Mouse (Mus musculus) gastrocnemius, adult 18-20 months (tissue): ENCODE data around the gene Slc8a3. TPM values are rescaled to one million over a fixed set of nuclear protein-coding genes. Genes with fewer than 3 reads are reported as not detected.

Source experiments
- DNase-seq: peaks from one replicate; pipeline ENCODE4 v3.0.0; 2021; ENCODE audit warnings: low spot score
- total RNA-seq, 2 experiments: library from RNA; stranded (reverse); gene quantifications; 2 replicates each; pipeline ENCODE4 v1.2.3; 2021

Slc8a3 gene
- total RNA-seq, 2 experiments from 2014 or later, result 41.3 to 52.3 TPM

DNA sequence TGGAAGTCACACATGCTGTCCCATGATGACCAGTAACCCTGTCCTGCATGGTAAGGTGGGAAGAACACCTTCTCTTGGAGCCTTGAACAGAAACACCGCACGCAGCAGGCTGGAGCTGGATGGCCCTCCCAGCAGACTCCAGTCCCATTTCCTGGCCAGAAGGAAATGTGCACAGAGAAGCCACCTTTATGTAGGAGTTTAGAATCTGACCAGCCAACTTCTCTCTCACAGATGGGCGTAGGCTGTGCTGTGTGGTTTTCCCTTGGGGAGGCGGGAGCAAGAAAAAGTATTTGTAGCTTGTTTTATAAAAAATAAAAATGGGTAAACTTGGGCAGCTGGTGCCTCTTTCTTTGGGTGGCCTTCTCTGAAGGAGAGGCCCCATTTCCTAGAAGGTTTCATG lies 146.9 kb downstream of the Slc8a3 start:
- no peak for DNase-seq

DNA sequence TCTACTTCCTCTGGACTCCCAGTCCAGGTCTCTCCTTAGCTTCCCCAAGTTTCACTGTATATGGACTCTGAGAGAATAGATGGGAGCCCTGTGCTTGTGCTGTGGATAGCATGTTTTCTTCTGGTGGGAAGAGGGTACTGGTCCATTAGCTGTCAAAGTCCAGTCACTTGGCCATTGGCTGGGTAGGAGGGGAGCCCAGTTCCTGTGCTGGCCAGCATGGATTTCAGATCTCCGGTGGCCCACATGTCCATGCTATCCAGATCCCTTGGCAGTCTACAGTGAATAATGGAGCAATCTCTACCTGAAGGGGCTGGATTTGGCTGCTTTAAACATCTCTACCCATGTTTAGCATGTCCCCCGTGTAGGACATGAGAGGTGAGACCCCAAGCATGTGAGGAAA lies 148.0 kb downstream of the Slc8a3 start:
- no peak for DNase-seq

GRCm38 (mm10) chr12:81182073-81182472 lies 150.9 kb downstream of the Slc8a3 start:
- DNase-seq, result peak; percentile 39

GRCm38 (mm10) chr12:81175252-81175651 lies 157.7 kb downstream of the Slc8a3 start:
- no peak for DNase-seq

DNA sequence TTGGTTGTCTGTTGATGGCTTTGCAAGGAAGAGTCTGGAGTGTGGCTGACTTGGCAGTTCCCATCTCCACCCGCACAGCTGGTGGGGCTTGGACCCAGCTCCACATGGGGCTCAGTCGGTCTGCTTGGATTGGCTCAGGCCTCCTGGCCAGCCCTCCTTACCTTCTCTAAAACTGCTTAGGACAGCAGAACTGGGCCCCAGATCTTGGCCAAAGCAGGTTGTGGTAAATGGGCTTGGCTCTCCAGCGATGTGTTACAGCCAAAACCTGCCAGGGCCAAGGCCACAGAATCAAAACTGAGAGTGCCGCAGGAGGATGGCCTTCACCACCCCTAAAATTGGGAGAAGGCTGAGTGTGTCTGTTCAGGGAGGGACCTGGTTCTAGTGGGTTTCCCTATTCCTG lies 159.1 kb downstream of the Slc8a3 start:
- no peak for DNase-seq

- DNase-seq, result no peak
Measured at GRCm38 (mm10) chr12:81173011-81173410, 160.0 kb downstream of the Slc8a3 start.

- DNase-seq, result no peak
Measured at GRCm38 (mm10) chr12:81170076-81170475, 162.9 kb downstream of the Slc8a3 start.

- DNase-seq, result no peak
Measured at GRCm38 (mm10) chr12:81168494-81168893, 164.5 kb downstream of the Slc8a3 start.

GRCm38 (mm10) chr12:81168031-81168430 lies 164.9 kb downstream of the Slc8a3 start:
- DNase-seq, result no peak

DNA sequence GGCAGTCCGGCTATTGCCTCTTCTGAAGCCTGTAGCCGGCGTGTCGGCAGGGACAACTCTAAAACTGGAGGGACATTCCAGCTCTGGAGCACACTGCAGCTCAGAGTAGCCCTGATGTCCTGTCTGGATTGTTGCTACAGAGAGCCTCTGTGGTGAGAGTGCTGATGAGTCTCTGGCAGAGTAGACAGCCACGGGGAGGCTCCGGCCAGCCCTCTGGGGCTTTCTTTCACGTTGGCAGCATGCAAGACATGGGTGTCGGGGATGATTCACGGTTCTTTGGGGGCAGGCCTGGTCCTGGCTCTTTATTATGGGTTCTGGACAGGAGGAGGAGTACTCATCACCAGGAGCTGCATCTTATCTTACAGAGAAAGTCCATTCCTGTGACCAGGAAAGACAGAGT lies 165.8 kb downstream of the Slc8a3 start:
- DNase-seq, result no peak

- no peak for DNase-seq
Measured at GRCm38 (mm10) chr12:81166615-81167014, 166.4 kb downstream of the Slc8a3 start.

DNA sequence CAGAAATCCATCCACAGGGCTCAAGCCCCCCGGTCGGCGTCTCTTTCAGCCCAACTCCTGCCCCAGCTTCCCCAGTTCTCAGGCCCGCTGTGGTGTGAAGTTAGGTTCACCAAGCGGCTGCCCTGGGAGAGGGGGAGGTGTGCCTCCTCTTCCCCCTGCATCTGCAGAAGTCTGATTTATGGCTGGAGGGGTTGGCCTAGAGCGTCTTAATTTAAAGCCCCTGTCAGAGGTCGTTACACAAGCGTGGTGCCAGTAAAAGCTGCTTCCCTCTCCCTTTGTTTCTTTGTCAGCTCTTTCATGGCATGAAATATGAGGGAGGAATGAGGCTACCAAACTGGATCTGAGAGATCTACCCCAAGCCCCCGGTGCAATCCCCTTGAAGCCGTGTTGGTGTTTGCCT lies 166.9 kb downstream of the Slc8a3 start:
- no peak for DNase-seq

GRCm38 (mm10) chr12:81163566-81163965 lies 169.4 kb downstream of the Slc8a3 start:
- DNase-seq, result no peak

DNA sequence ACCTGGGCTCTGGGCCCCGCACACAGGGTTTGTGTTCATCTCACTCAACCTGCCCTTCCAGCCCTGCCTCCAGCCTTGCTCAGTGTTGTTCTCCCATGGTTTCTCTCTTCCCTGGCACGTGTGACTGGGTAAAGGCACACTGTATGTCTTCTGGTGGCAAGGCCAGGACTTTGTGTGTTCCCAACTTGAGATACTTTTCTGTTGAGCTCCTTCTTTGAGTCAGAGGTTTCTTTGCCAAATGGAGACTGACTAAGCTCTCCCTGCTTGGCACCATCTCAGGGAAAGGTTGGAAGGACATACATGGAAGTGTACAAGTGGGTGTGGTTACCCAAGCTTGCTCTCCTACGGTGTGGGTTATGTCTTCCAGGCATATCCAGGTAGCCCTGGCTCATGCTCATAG lies 169.8 kb downstream of the Slc8a3 start:
- DNase-seq, result peak; percentile 9

- no peak for DNase-seq
Measured at GRCm38 (mm10) chr12:81161282-81161681, 171.7 kb downstream of the Slc8a3 start.

DNA sequence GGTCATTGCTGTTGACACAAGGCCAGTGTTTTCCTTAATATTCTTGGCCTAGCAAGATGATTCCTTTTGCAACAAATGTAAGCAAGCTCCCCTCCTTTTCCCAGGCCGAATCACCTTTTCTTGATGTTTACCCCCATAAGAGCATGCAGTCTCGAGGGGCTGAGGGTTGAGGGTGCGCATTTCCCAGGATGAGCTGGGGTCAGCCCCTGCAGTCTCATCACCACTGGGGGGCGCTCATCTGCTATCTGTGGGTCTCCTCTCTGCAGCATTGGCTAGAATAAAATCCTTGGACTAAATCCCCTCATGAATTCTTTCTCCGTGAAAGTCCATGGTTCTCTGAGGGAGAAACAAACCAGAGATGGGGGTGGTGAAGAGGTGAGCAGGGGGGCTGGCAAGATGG lies 172.1 kb downstream of the Slc8a3 start:
- peak; percentile 13 for DNase-seq

DNA sequence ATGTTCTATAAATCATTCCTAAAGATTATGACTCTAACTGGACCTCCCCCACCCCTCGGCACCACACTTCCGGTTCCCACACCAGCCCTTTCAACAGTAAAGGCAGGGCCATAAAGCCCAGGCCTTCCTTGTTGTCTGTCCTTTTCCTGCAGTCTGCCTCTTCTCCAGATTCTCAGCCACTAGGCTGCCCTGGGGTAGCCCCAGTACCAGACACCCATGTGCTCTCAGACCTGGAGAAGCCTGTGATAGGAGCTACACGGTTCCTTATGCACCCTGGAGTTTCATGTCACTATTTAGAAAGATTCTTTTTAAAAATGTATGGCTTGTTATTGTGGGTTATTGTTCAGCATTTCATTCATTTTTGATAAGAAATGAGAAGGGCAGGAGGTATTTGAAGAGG lies 172.6 kb downstream of the Slc8a3 start:
- DNase-seq, result no peak

DNA sequence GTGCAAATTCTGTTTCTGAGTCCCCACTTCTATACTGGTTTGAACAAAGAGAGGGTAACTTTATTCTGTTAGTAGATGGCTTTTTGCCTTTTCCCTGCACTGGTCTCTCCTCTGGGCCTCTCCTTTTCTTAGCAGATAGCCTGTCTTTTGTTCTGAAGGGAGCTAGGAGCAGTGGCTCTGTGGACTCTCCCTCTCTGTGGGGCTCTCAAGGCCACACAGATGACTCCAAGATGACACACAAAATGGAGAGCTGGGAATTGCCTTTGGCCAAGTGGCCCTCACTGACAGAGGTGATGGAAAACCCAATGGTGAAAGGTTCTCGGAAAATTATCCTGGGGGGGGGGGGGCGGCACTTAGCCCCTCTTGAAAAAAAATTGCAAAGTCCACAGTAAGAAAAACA lies 173.0 kb downstream of the Slc8a3 start:
- no peak for DNase-seq

GRCm38 (mm10) chr12:81156841-81157240 lies 176.1 kb downstream of the Slc8a3 start:
- no peak for DNase-seq

DNA sequence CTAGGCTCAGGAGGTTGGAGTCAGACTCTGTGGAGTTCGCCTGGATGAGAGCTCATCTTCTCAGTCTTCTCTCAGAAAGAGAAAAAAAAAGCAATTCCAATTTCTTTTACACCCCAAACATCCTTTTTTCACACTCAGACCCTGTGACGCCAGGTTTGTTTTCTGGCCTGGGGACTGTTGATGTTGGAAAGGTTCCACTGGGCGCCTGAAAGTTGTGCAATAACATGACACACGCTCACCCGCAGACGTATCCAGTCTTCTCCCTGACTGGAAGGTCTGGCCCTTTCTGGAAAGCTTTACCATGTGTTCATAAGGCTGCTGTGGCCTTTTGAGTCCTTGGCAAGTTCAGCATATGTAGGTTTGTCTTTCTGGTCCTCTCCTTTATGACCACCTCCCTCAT lies 177.3 kb downstream of the Slc8a3 start:
- DNase-seq, result peak; percentile 51

GRCm38 (mm10) chr12:81152082-81152481 lies 180.9 kb downstream of the Slc8a3 start:
- no peak for DNase-seq

DNA sequence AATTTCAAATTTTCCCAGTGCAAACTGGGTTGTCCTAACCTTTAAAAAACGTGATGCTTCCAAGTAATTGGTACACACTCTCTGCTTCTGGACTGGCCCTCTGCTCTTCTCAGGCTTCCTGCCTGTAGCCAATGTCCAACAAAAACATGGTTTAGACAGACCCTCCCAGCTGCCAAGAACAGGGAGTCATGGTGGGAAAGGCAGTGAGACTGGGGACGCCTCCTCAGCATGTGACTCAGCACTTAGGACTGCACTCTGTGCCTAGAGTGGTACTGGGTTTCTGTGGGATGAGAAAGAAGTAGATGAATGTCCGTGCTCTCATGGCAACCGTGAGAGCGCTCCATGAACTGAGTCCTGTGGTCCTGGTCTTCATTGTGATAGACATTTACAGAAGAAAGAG lies 182.1 kb downstream of the Slc8a3 start:
- peak; percentile 19 for DNase-seq

- no peak for DNase-seq
Measured at GRCm38 (mm10) chr12:81147956-81148355, 185.0 kb downstream of the Slc8a3 start.
